Mouse (Mus musculus) midbrain, embryonic 12.5 days (tissue): ENCODE measurements around the gene Mfsd5. TPM values are rescaled to one million over a fixed set of nuclear protein-coding genes. Genes with fewer than 3 reads are reported as not detected.

ENCODE experiments used
- ATAC-seq: fragments of 200-750 bp; cut with Nextera tagmentation; 2 replicates; pipeline ENCODE4 v1.8.0; 2017; ENCODE audit warnings: low read depth, moderate TSS enrichment, moderate library complexity; ENCODE audit not compliant: low FRiP score
- H3K27ac ChIP-seq: fragments of 300-500 bp; sonication (generic); replicated peaks from 2 replicates; pipeline ENCODE4 v1.5.1; 2016; ENCODE audit warnings: mild to moderate bottlenecking
- H3K27me3 ChIP-seq: fragments of 300-500 bp; sonication (generic); 2 replicates; pipeline ENCODE4 v1.6.1; 2016; ENCODE audit warnings: mild to moderate bottlenecking
- H3K36me3 ChIP-seq: fragments of 300-500 bp; sonication (generic); 2 replicates; pipeline ENCODE4 v1.6.1; 2016
- H3K4me1 ChIP-seq: fragments of 300-500 bp; sonication (generic); 2 replicates; pipeline ENCODE4 v1.6.1; 2016
- H3K4me2 ChIP-seq: fragments of 300-500 bp; sonication (generic); replicated peaks from 2 replicates; pipeline ENCODE4 v1.6.1; 2016; ENCODE audit warnings: mild to moderate bottlenecking, moderate library complexity
- H3K4me3 ChIP-seq: fragments of 300-500 bp; sonication (generic); 2 replicates; pipeline ENCODE4 v1.5.1; 2016; ENCODE audit warnings: mild to moderate bottlenecking
- H3K9ac ChIP-seq: fragments of 300-500 bp; sonication (generic); replicated peaks from 2 replicates; pipeline ENCODE4 v1.6.1; 2016; ENCODE audit warnings: mild to moderate bottlenecking, moderate library complexity
- H3K9me3 ChIP-seq: fragments of 300-500 bp; sonication (generic); 2 replicates; pipeline ENCODE4 v1.6.1; 2016; ENCODE audit warnings: mild to moderate bottlenecking
- WGBS: fragments of 180-500 bp; shearing (Covaris S2); methylation state at CpG from one replicate; pipeline ENCODE4 v1.1.7; 2016; 5-methylcytosine and 5-hydroxymethylcytosine counted together
- polyA plus RNA-seq: library from polyadenylated mRNA; unstranded; fragments of >200 nt; fragmentation: Nextera tagmentation; extraction: Ambion mirVana; gene quantifications from 2 replicates; pipeline ENCODE4 v1.2.1, GENCODE M21; 2016

The Mfsd5 gene
- polyA plus RNA-seq, 1 experiment from 2014 or later: 57.7 TPM

- Histone ChIP-seq H3K27me3 (peaks cover 73% of the 10 kb centered on the region), H3K9me3 (no peaks in the 10 kb centered on the region), H3K9ac (no peak overlapping the region), H3K27ac (no peak overlapping the region), H3K4me2 (no peak overlapping the region), H3K4me3 (no peak overlapping the region), H3K4me1 (peaks cover 37% of the 10 kb centered on the region), H3K36me3 (no peaks in the 10 kb centered on the region)
- ATAC-seq: no peak
- 23% methylated on average over 12 of the region's 12 CpGs for WGBS
Observed at GRCm38 (mm10) chr15:102242404-102243228, 36.6 kb upstream of the Mfsd5 start.

GRCm38 (mm10) chr15:102243229-102244190 is 35.7 kb upstream of the Mfsd5 start:
- no peak for ATAC-seq
- WGBS: 8% methylated on average over 22 of the region's 22 CpGs
- H3K4me3 ChIP-seq: peak overlapping the region; percentile 15; the same call in 1 of the 2 replicates
- H3K4me1 ChIP-seq: peaks cover 45% of the 10 kb centered on the region
- peak overlapping the region; percentile 25; the same call in 1 of the 2 replicates for H3K4me2 ChIP-seq
- no peak overlapping the region for H3K9ac ChIP-seq
- no peaks in the 10 kb centered on the region for H3K9me3 ChIP-seq
- H3K27ac ChIP-seq: no peak overlapping the region
- H3K27me3 ChIP-seq: peaks cover 81% of the 10 kb centered on the region
- H3K36me3 ChIP-seq: no peaks in the 10 kb centered on the region

- no peak for ATAC-seq
- Histone ChIP-seq H3K4me3 (peak overlapping the region; percentile 67), H3K9me3 (no peaks in the 10 kb centered on the region), H3K9ac (no peak overlapping the region), H3K27me3 (peaks cover 91% of the 10 kb centered on the region), H3K27ac (no peak overlapping the region), H3K4me2 (peak overlapping the region; percentile 25; the same call in 1 of the 2 replicates), H3K4me1 (peaks cover 56% of the 10 kb centered on the region), H3K36me3 (no peaks in the 10 kb centered on the region)
- WGBS: 6% methylated on average over 19 of the region's 19 CpGs
Observed at GRCm38 (mm10) chr15:102244306-102245191, 34.7 kb upstream of the Mfsd5 start.

GRCm38 (mm10) chr15:102245461-102245881 is 33.8 kb upstream of the Mfsd5 start:
- H3K9me3 ChIP-seq: no peaks in the 10 kb centered on the region
- H3K4me3 ChIP-seq: peak overlapping the region; percentile 67
- H3K4me2 ChIP-seq: peak overlapping the region; percentile 99
- H3K4me1 ChIP-seq: peaks cover 58% of the 10 kb centered on the region
- peak overlapping the region; percentile 59; the same call in 1 of the 2 replicates for H3K9ac ChIP-seq
- no peak overlapping the region for H3K27ac ChIP-seq
- ATAC-seq: no peak
- 4% methylated on average over 14 of the region's 14 CpGs for WGBS
- peaks cover 99% of the 10 kb centered on the region for H3K27me3 ChIP-seq
- no peaks in the 10 kb centered on the region for H3K36me3 ChIP-seq

GRCm38 (mm10) chr15:102245891-102246741 is 33.1 kb upstream of the Mfsd5 start:
- Histone ChIP-seq H3K27ac (0 out of 2 replicates have a peak overlapping the region, but pooled peaks have one; percentile 35), H3K9ac (peak overlapping the region; percentile 59), H3K4me2 (peak overlapping the region; percentile 99), H3K36me3 (no peaks in the 10 kb centered on the region), H3K4me1 (peaks cover 58% of the 10 kb centered on the region), H3K9me3 (no peaks in the 10 kb centered on the region), H3K27me3 (peaks cover 99% of the 10 kb centered on the region), H3K4me3 (peak overlapping the region; percentile 67)
- WGBS: under 1% methylated on average over 41 of the region's 44 CpGs
- peak; percentile 84 for ATAC-seq

GRCm38 (mm10) chr15:102246866-102247251 is 32.4 kb upstream of the Mfsd5 start:
- under 1% methylated on average over 33 of the region's 35 CpGs for WGBS
- Histone ChIP-seq H3K4me2 (peak overlapping the region; percentile 99), H3K4me1 (peaks cover 58% of the 10 kb centered on the region), H3K27me3 (peaks cover 99% of the 10 kb centered on the region), H3K27ac (0 out of 2 replicates have a peak overlapping the region, but pooled peaks have one; percentile 35), H3K4me3 (peak overlapping the region; percentile 67), H3K9me3 (no peaks in the 10 kb centered on the region), H3K36me3 (no peaks in the 10 kb centered on the region), H3K9ac (peak overlapping the region; percentile 59)
- peak; percentile 72 for ATAC-seq

- Histone ChIP-seq H3K4me1 (peaks cover 58% of the 10 kb centered on the region), H3K4me2 (peak overlapping the region; percentile 99), H3K4me3 (peak overlapping the region; percentile 67), H3K9me3 (no peaks in the 10 kb centered on the region), H3K36me3 (no peaks in the 10 kb centered on the region), H3K27me3 (peaks cover 99% of the 10 kb centered on the region), H3K27ac (peak overlapping the region; percentile 60), H3K9ac (peak overlapping the region; percentile 59)
- peak; percentile 32 for ATAC-seq
- under 1% methylated on average over 57 of the region's 65 CpGs for WGBS
Observed at GRCm38 (mm10) chr15:102247252-102248130, 31.8 kb upstream of the Mfsd5 start.

- Histone ChIP-seq H3K4me2 (peak overlapping the region; percentile 99), H3K27me3 (peaks cover 96% of the 10 kb centered on the region), H3K4me3 (peak overlapping the region; percentile 67), H3K9me3 (no peaks in the 10 kb centered on the region), H3K27ac (peak overlapping the region; percentile 60; the same call in 1 of the 2 replicates), H3K9ac (peak overlapping the region; percentile 59; the same call in 1 of the 2 replicates), H3K4me1 (peaks cover 51% of the 10 kb centered on the region), H3K36me3 (no peaks in the 10 kb centered on the region)
- no peak for ATAC-seq
- WGBS: 6% methylated on average over 8 of the region's 8 CpGs
Observed at GRCm38 (mm10) chr15:102248131-102248811, 31.0 kb upstream of the Mfsd5 start.

GRCm38 (mm10) chr15:102248812-102249191 is 30.5 kb upstream of the Mfsd5 start:
- Histone ChIP-seq H3K9ac (no peak overlapping the region), H3K4me1 (peaks cover 46% of the 10 kb centered on the region), H3K4me3 (no peak overlapping the region), H3K36me3 (no peaks in the 10 kb centered on the region), H3K4me2 (no peak overlapping the region), H3K9me3 (no peaks in the 10 kb centered on the region), H3K27me3 (peaks cover 96% of the 10 kb centered on the region), H3K27ac (no peak overlapping the region)
- no peak for ATAC-seq
- 0% methylated on average over 1 of the region's 3 CpGs for WGBS
